Mouse (Mus musculus): ENCODE measurements around the gene 2210016L21Rik. TPM values are rescaled to one million over a fixed set of nuclear protein-coding genes. Genes with fewer than 3 reads are reported as not detected.

Gene 2210016L21Rik
- total and polyA plus RNA-seq, 2 experiments from 2014 or later = 16.0 to 32.2 TPM

DNA sequence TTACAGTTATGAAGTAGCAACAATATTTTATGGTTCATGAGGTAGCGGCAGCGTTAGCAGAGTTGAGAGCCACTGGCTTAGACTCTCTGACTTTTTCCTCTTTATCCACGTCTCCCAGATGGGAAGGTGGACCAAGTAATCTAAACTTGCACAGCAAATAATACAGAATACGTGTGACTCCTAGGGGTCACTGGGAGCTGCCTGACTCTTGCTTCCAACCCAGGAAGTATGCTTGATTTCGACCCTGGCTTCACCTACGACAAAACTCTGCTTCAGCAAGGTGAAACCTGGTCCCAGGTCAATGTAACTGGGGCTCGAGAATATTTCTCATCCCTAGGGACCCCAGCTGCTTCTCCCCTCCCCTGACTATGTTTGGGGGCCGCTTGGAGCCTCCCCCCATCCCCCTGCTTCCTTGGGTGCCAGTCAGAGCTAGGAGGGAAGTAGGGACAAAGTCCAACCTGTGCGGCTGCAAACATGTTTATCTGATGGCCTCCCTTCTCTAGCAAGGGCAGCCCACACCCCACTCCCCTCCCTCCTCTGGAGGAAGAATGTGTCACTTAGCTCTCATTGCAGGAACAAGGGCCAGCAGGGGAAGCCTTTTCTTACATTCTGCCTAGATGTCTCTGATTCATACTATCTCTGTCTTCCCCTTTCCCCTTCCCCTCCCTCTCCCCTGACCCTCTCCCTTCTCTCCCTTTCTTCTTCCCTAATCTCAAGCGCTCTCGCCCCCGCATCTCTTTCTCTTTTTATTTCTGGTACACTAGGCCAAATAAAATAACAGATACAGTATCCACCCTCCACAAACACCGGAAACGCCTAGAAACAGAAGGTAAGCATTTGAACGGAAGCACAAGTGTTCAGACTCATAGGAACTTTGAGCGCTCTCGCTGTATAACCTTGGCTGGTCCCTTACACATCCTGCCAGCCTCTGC, 23.3 kb downstream of the 2210016L21Rik start:
- DNase-seq (ENCODE audit: low spot score) = no peak
- no peak overlapping the region for H3K9ac ChIP-seq (replicated peaks; ENCODE audit: low read depth, low read length)
- peaks cover 27% of the 10 kb centered on the region for H3K27me3 ChIP-seq (ENCODE audit: control insufficient read depth, insufficient read depth, low read length)
- no peak overlapping the region for H3K4me3 ChIP-seq (ENCODE audit: low read depth, low read length)
- H3K9me3 ChIP-seq (replicated peaks; ENCODE audit: control insufficient read depth, low read length) = no peaks in the 10 kb centered on the region
- H3K4me1 ChIP-seq (ENCODE audit: control insufficient read depth, insufficient read depth) = peaks cover 16% of the 10 kb centered on the region
- ATAC-seq (ENCODE audit: insufficient read depth, low read depth) = no peak
- H3K27ac ChIP-seq (ENCODE audit: low read depth) = no peak overlapping the region
- no peaks in the 10 kb centered on the region for H3K36me3 ChIP-seq (replicated peaks; ENCODE audit: control insufficient read depth, insufficient read depth, low read length)
- 50% methylated on average over 17 of the region's 17 CpGs for WGBS
- no peak overlapping the region for H3K4me2 ChIP-seq (ENCODE audit: low read depth, low read length)
- TF ChIP-seq EP300 (IDR thresholded peaks at IDR 0.05; ENCODE audit: low read depth) = no peak
- no peak for TF ChIP-seq CTCF (IDR thresholded peaks at IDR 0.05; ENCODE audit: low read depth)

DNA sequence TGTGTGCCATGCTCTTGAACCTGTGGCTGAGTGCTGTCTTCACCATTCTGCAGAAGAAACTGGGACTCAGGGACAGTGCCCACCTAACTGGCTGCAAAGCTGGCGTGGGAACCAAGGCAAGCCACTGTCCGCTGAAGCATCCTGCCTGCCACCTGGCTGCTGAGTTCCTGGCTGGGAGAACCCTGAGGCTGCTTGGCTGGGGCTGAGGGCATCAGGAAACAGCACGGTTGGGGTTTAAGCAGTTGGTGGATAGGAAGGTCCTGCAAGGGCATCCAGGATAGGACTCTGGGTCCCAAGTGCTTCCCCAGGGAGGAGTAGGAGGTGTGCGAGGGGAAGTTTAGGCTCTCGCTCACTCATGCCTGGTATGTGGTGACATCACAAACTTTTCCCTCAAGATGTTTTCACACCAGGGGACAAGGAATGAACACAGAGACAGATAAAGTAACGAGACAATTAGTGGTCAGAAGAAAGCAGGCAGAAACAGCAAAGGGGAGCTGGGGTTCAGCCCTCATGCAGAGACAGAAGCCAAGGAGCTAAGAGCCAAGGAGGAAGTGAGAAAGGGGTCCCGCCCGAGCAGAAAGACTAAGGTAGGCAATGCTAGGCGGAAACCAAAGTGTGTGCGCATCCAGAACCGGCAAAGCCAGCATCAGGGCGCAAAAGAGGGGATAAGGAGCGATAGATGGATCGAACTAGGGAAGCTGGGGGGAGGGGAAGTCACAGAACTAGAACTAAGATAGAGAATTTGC, 25.7 kb downstream of the 2210016L21Rik start:
- no peaks in the 10 kb centered on the region for H3K36me3 ChIP-seq (replicated peaks; ENCODE audit: control insufficient read depth, insufficient read depth, low read length)
- TF ChIP-seq EP300 (IDR thresholded peaks at IDR 0.05; ENCODE audit: low read depth) = no peak
- TF ChIP-seq CTCF (IDR thresholded peaks at IDR 0.05; ENCODE audit: low read depth) = no peak
- no peak overlapping the region for H3K4me2 ChIP-seq (ENCODE audit: low read depth, low read length)
- ATAC-seq (ENCODE audit: insufficient read depth, low read depth) (no peak), DNase-seq (ENCODE audit: low spot score) (no peak)
- H3K4me3 ChIP-seq (ENCODE audit: low read depth, low read length) = no peak overlapping the region
- H3K9me3 ChIP-seq (replicated peaks; ENCODE audit: control insufficient read depth, low read length) = no peaks in the 10 kb centered on the region
- H3K27me3 ChIP-seq (ENCODE audit: control insufficient read depth, insufficient read depth, low read length) = peaks cover 31% of the 10 kb centered on the region
- H3K9ac ChIP-seq (replicated peaks; ENCODE audit: low read depth, low read length) = no peak overlapping the region
- H3K4me1 ChIP-seq (ENCODE audit: control insufficient read depth, insufficient read depth) = peaks cover 16% of the 10 kb centered on the region
- WGBS = 27% methylated on average over 14 of the region's 14 CpGs
- no peak overlapping the region for H3K27ac ChIP-seq (ENCODE audit: low read depth)

DNA sequence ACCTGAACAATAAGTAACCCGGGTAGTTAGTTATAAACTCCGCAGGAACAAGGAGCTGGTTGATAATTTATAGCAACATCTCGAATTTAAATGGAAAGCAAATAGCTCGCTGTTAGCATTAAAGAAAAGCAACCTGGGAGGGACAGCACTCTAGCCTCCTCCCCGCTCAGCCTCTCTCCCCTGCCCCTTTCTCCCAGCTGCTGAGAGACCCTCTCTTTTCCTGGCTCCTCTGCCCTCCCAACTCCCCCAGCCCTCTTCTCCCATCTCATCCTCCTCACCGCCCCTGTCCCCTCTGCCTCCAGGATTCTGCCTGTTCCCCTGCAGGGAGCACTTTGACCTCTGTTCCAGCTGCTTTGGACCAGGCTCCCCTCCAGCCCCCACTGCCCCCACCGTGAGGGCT, 26.7 kb downstream of the 2210016L21Rik start:
- ATAC-seq (ENCODE audit: insufficient read depth, low read depth) (no peak), DNase-seq (ENCODE audit: low spot score) (no peak)
- Histone ChIP-seq H3K9me3 (replicated peaks; ENCODE audit: control insufficient read depth, low read length) (no peaks in the 10 kb centered on the region), H3K4me2 (ENCODE audit: low read depth, low read length) (no peak overlapping the region), H3K4me1 (ENCODE audit: control insufficient read depth, insufficient read depth) (peaks cover 16% of the 10 kb centered on the region), H3K9ac (replicated peaks; ENCODE audit: low read depth, low read length) (no peak overlapping the region), H3K4me3 (ENCODE audit: low read depth, low read length) (no peak overlapping the region), H3K36me3 (replicated peaks; ENCODE audit: control insufficient read depth, insufficient read depth, low read length) (no peaks in the 10 kb centered on the region), H3K27ac (ENCODE audit: low read depth) (no peak overlapping the region), H3K27me3 (ENCODE audit: control insufficient read depth, insufficient read depth, low read length) (peaks cover 31% of the 10 kb centered on the region)
- 35% methylated on average over 7 of the region's 7 CpGs for WGBS
- no peak for TF ChIP-seq EP300 (IDR thresholded peaks at IDR 0.05; ENCODE audit: low read depth)
- TF ChIP-seq CTCF (IDR thresholded peaks at IDR 0.05; ENCODE audit: low read depth) = no peak

DNA sequence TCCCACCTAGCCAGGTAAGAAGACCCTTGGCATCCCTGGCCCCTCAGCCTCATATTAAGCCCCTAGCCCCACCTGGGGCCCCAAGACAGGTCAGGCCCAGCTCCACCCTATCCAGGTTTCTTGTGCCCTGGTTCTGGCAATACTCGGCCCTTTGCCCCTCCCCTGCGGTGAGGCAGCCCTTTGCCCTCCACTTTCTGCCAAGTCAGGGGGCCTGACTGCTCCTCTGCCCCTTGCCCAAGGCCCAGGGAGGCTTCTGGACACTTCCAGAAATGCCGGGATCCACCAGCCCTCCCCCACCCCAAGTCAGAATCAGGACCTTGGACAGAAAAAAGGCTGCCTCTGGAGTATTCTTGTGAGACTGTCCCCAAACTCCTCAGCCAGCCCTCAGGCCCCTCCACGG, 27.1 kb downstream of the 2210016L21Rik start:
- Histone ChIP-seq H3K4me3 (ENCODE audit: low read depth, low read length) (no peak overlapping the region), H3K9ac (replicated peaks; ENCODE audit: low read depth, low read length) (no peak overlapping the region), H3K36me3 (replicated peaks; ENCODE audit: control insufficient read depth, insufficient read depth, low read length) (no peaks in the 10 kb centered on the region), H3K4me2 (ENCODE audit: low read depth, low read length) (no peak overlapping the region), H3K9me3 (replicated peaks; ENCODE audit: control insufficient read depth, low read length) (no peaks in the 10 kb centered on the region), H3K4me1 (ENCODE audit: control insufficient read depth, insufficient read depth) (peaks cover 15% of the 10 kb centered on the region), H3K27ac (ENCODE audit: low read depth) (no peak overlapping the region), H3K27me3 (ENCODE audit: control insufficient read depth, insufficient read depth, low read length) (peaks cover 31% of the 10 kb centered on the region)
- DNase-seq (ENCODE audit: low spot score) = no peak
- WGBS = 19% methylated on average over 4 of the region's 4 CpGs
- no peak for ATAC-seq (ENCODE audit: insufficient read depth, low read depth)
- TF ChIP-seq CTCF (IDR thresholded peaks at IDR 0.05; ENCODE audit: low read depth) (no peak), EP300 (IDR thresholded peaks at IDR 0.05; ENCODE audit: low read depth) (no peak)

DNA sequence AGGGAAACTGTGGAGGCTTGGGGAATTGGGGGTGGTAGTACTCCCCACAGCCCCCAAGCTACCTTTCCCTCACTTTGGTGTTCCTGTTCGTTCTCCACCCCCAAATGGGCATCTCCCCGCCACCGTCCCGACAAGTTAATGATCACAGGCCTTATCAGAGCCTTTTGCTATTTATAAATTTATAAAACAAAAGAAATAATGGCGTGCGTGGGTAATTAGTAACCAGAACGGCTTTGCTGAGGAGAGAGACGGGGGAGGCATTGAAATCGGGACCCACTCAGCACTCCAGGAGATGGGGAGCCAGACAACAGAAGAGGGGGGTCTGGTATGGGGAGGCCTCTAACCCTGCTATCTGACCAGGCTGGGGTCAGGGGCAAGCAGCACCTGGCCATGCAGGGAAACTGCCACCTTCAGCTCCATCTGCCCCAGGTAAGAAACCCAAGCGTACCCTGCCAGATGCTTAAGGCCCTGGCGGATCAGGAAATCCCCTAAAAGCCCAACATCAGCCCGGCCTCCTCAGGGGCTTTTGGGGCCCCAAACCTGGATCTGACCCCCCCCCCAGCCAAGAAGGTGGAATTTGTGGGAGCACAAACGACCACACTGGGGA, 27.8 kb downstream of the 2210016L21Rik start:
- Histone ChIP-seq H3K27ac (ENCODE audit: low read depth) (no peak overlapping the region), H3K27me3 (ENCODE audit: control insufficient read depth, insufficient read depth, low read length) (peaks cover 31% of the 10 kb centered on the region), H3K4me1 (ENCODE audit: control insufficient read depth, insufficient read depth) (peaks cover 9% of the 10 kb centered on the region), H3K36me3 (replicated peaks; ENCODE audit: control insufficient read depth, insufficient read depth, low read length) (no peaks in the 10 kb centered on the region), H3K9me3 (replicated peaks; ENCODE audit: control insufficient read depth, low read length) (no peaks in the 10 kb centered on the region), H3K4me3 (ENCODE audit: low read depth, low read length) (no peak overlapping the region), H3K9ac (replicated peaks; ENCODE audit: low read depth, low read length) (no peak overlapping the region), H3K4me2 (ENCODE audit: low read depth, low read length) (no peak overlapping the region)
- TF ChIP-seq EP300 (IDR thresholded peaks at IDR 0.05; ENCODE audit: low read depth) (no peak), CTCF (IDR thresholded peaks at IDR 0.05; ENCODE audit: low read depth) (no peak)
- DNase-seq (ENCODE audit: low spot score) (no peak), ATAC-seq (ENCODE audit: insufficient read depth, low read depth) (no peak)
- WGBS = 54% methylated on average over 13 of the region's 13 CpGs

All from heart, postnatal 0 days (tissue).